Mouse (Mus musculus) embryonic stem cell, embryonic (primary cell): ENCODE measurements at regions not wholly inside any gene's neighbourhood (a gene's known extent, or its start where the extent isn't known, plus 50 kb on each side); places are given as distances from the start of the nearest gene placed in this dataset.

Experiments used
- CTCF ChIA-PET, 4 experiments: fragments of 300-600 bp in 2 of 4; fragments of 350-600 bp in 2 of 4; sonication (Branson Sonifier 250); formaldehyde crosslinking; loops; one replicate each; lab custom pipeline; 2022; ENCODE audit warnings: inconsistent platforms in 2 of 4; lab: Charles Lee
- POLR2A ChIA-PET, 4 experiments: fragments of 300-600 bp in 2 of 4; fragments of 350-600 bp in 2 of 4; sonication (Branson Sonifier 250); formaldehyde crosslinking; loops; one replicate each; lab custom pipeline; 2022; ENCODE audit warnings: antibody characterized with exemption in 4 of 4, inconsistent platforms in 1 of 4; lab: Charles Lee

- ChIA-PET CTCF (no interaction called here), POLR2A (interaction anchor here in 1 of 4 experiments (0.7 kb wide), 1 partner anchor 270 kb away, joined by 5 read pairs; no protein-coding TSS in a partner anchor)
Observed at GRCm38 (mm10) chr9:47399598-47399997, 130.4 kb upstream of the Cadm1 start.

- POLR2A ChIA-PET = interaction anchor here in 1 of 4 experiments (1.1 kb wide), 1 partner anchor 33 kb away, joined by 5 read pairs; no protein-coding TSS in a partner anchor
- CTCF ChIA-PET = no interaction called here
Observed at GRCm38 (mm10) chr9:47400117-47400823, 129.7 kb upstream of the Cadm1 start.

- ChIA-PET POLR2A (interaction anchor here in 2 of 4 experiments (0.6 to 1.3 kb wide), 2 partner anchors 33 to 34 kb away, joined by 3 to 4 read pairs; no protein-coding TSS in a partner anchor), CTCF (no interaction called here)
Observed at GRCm38 (mm10) chr9:47401511-47401910, 128.5 kb upstream of the Cadm1 start.

GRCm38 (mm10) chr9:47403317-47403716 is 126.7 kb upstream of the Cadm1 start:
- POLR2A ChIA-PET = no interaction called here
- CTCF ChIA-PET = no interaction called here

- POLR2A ChIA-PET = no interaction called here
Observed at GRCm38 (mm10) chr9:47404821-47405220, 125.2 kb upstream of the Cadm1 start.

GRCm38 (mm10) chr9:47405547-47405946 is 124.4 kb upstream of the Cadm1 start:
- CTCF ChIA-PET = no interaction called here
- POLR2A ChIA-PET = no interaction called here

More at GRCm38 (mm10) chr9:47404821-47405220, 125.2 kb upstream of the Cadm1 start:
- CTCF ChIA-PET = no interaction called here

GRCm38 (mm10) chr9:47407007-47407670 is 122.8 kb upstream of the Cadm1 start:
- ChIA-PET CTCF (interaction anchor here in 1 of 4 experiments (0.6 kb wide), 1 partner anchor 100 kb away, joined by 5 read pairs; no protein-coding TSS in a partner anchor), POLR2A (interaction anchor here in 1 of 4 experiments (0.7 kb wide), 1 partner anchor 10 kb away, joined by 3 read pairs; no protein-coding TSS in a partner anchor)

GRCm38 (mm10) chr9:47408061-47408460 is 121.9 kb upstream of the Cadm1 start:
- CTCF ChIA-PET = no interaction called here
- POLR2A ChIA-PET = interaction anchor here in 1 of 4 experiments (0.6 to 0.9 kb wide), 2 partner anchors 17 to 31 kb away, joined by 3 read pairs; no protein-coding TSS in a partner anchor

- CTCF ChIA-PET = no interaction called here
- POLR2A ChIA-PET = no interaction called here
Observed at GRCm38 (mm10) chr9:47409579-47409978, 120.4 kb upstream of the Cadm1 start.

- ChIA-PET POLR2A (no interaction called here), CTCF (no interaction called here)
Observed at GRCm38 (mm10) chr9:47412786-47413185, 117.2 kb upstream of the Cadm1 start.

- ChIA-PET POLR2A (no interaction called here), CTCF (no interaction called here)
Observed at GRCm38 (mm10) chr9:47414350-47414988, 115.5 kb upstream of the Cadm1 start.

- CTCF ChIA-PET = no interaction called here
- POLR2A ChIA-PET = interaction anchor here in 1 of 4 experiments (0.7 kb wide), 1 partner anchor 1850 kb away, joined by 4 read pairs; no protein-coding TSS in a partner anchor
Observed at GRCm38 (mm10) chr9:47422151-47422599, 107.8 kb upstream of the Cadm1 start.

GRCm38 (mm10) chr9:47422741-47423461 is 107.1 kb upstream of the Cadm1 start:
- ChIA-PET CTCF (interaction anchor here in 1 of 4 experiments (0.9 kb wide), 1 partner anchor 17 kb away, joined by 6 read pairs; no protein-coding TSS in a partner anchor), POLR2A (interaction anchor here in 2 of 4 experiments (0.7 to 1.5 kb wide), 2 partner anchors 18 to 1850 kb away, joined by 3 to 4 read pairs; no protein-coding TSS in a partner anchor)

- ChIA-PET POLR2A (interaction anchor here in 1 of 4 experiments (1.5 kb wide), 1 partner anchor 17 kb away, joined by 3 read pairs; no protein-coding TSS in a partner anchor), CTCF (interaction anchor here in 1 of 4 experiments (0.9 kb wide), 1 partner anchor 17 kb away, joined by 6 read pairs; no protein-coding TSS in a partner anchor)
Observed at GRCm38 (mm10) chr9:47423462-47423832, 106.5 kb upstream of the Cadm1 start.

GRCm38 (mm10) chr9:47424191-47424590 is 105.8 kb upstream of the Cadm1 start:
- ChIA-PET POLR2A (interaction anchor here in 1 of 4 experiments (1.5 kb wide), 1 partner anchor 16 kb away, joined by 3 read pairs; no protein-coding TSS in a partner anchor), CTCF (no interaction called here)

- ChIA-PET CTCF (interaction anchor here in 1 of 4 experiments (0.6 kb wide), 1 partner anchor 14 kb away, joined by 11 read pairs; no protein-coding TSS in a partner anchor), POLR2A (no interaction called here)
Observed at GRCm38 (mm10) chr9:47426712-47427111, 103.3 kb upstream of the Cadm1 start.

GRCm38 (mm10) chr9:47428710-47429341 is 101.1 kb upstream of the Cadm1 start:
- CTCF ChIA-PET = no interaction called here

GRCm38 (mm10) chr9:47429691-47430090 is 100.3 kb upstream of the Cadm1 start:
- POLR2A ChIA-PET = no interaction called here

More at GRCm38 (mm10) chr9:47428710-47429341, 101.1 kb upstream of the Cadm1 start:
- POLR2A ChIA-PET = no interaction called here

More at GRCm38 (mm10) chr9:47429691-47430090, 100.3 kb upstream of the Cadm1 start:
- CTCF ChIA-PET = no interaction called here
